Mouse (Mus musculus): ENCODE data around the gene Lrrc10.

Gene Lrrc10

DNA sequence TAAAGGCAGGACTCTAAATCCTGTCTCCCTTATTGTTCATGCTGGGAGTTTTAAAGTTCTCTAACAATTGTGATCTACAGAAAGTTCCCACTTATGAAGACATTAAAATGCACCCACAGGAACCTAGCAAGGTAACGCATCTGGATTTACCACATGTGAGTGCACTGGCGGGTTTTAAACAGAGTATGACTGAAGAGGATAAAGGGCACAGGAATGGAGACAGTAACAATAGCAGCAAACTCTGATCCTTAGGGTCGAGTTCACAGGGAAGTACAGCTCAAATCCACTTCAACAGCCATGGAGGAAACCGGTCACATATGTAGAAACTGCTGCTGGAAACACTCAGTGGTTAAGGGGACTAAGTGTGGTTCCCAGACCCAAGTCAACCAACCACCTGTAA lies 4.1 kb downstream of the Lrrc10 start:
- DNase-seq, result no peak

DNA sequence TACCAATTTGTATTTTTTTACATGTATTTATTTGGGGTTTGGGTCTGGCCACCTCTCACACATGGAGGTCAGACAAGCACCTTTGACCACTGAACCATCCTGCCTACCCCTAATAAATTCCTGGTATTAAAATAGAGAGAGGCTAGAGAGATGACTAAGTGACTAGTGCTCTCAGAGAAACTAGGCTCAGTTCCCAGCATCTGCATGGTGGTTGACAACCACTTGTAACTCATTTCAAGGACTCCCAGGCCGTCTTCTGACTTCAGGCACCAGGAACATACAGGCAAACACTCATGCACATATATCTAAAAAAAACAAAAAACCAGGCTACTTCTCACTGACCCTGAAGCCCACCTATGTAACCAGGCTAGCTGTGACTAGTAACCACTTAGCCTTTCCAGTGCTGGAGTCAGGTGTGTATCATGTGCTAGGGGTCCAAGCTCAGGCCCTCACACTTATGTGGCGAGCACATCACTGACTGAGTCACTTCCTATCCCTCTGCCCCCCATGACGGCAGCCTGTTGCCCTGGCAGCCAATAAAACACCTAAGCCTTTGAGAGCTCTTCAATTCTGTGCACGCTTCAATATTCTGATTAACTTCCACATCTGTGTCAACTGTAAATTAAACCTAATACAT lies 4.9 kb downstream of the Lrrc10 start:
- DNase-seq, result no peak

DNA sequence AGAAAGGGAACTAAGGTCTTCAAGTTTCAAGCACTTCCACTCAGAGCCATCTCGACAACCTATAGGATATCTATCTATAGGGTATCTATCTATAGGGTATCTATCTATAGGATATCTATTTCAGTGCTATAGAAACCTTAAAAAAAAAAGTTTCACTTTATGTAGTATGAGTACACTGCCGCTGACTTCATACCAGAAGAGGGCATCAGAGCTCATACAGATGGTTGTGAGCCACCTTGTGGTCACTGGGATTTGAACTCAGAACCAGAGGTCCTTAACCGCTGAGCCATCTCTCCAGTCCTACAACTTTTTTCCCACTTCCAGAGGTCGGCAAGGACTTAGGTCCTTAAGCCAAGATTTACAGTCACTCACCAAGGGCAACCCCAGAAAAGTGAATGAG lies 10.5 kb downstream of the Lrrc10 start:
- no peak for DNase-seq

DNA sequence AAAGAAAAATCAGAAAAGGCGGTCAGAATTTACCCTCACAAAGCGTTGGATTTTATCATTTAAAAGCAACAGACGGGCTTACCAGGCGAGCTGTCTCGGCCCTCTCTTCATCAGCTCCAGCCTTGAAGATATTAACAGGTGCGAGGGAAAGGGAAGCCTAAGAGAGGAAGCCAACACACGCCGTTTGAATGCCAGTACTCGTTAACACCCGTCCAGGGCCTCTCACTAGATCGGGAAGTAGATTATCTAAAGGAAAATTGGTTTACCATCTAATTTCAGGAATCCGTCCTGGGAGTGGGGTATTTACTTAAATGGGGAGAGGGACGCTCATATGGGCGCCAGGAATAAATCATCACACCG lies 17.7 kb downstream of the Lrrc10 start:
- DNase-seq, result no peak

DNA sequence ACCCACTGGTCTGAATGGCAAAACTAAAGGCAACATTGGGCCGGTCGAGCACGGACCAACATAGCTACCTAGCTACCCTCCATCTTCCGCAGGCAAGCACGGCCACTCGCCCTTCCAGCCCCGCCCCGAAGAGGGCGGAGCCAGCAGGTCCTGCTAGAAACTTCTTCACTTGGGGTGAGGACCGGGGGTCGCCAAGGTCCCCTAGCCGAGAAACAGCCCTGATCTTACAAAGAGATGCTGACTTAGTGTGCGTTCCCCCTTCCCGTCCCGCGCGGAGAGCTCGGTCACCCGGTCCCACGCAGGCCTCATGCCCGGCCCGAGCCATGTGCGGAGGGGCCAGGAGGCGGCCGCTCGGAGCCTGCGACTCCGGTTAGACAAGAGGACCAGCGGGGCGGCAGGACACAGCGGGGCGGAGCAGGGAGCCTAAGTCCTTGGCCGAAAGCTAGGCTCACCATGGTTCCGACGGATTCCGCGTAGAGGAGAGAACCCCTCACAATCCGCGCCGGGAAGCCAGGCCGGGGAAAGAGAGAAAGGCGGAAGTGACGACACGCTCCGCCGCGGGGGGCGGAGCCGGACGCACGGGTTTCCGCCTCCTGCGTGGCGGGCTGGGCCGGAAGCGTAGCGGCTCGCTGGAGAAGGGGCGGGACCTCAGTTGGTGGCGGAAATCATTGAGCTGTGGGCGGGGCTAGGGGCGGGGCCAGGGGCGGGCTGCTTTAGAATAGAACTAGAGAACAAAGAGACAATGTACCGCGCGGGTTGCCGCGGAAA lies 18.3 kb downstream of the Lrrc10 start, which contains the start of gene Cct2:
Gene Cct2 (minus strand): TSS at position 561 of the 768 bp plus-strand sequence.
- DNase-seq, result peak; percentile 90

DNA sequence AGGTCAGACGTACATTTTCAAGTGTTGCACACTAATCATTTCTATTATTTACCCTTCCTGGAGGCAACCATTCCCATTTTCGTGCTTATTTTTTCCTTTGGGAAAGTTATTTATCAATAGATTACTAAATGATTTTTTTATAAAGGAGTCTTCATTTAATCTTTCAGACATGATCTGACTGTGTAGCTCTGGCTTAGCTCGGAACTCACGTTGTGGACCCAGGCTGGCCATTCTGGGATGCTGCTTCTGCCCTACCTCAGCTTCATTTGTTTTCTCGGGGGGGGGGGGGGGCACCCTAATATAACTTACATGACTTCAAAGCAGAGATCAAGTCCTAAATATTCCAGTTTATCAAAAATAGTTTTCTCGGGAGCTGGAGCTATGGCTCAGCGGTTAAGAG lies 18.9 kb downstream of the Lrrc10 start:
- DNase-seq, result no peak

DNA sequence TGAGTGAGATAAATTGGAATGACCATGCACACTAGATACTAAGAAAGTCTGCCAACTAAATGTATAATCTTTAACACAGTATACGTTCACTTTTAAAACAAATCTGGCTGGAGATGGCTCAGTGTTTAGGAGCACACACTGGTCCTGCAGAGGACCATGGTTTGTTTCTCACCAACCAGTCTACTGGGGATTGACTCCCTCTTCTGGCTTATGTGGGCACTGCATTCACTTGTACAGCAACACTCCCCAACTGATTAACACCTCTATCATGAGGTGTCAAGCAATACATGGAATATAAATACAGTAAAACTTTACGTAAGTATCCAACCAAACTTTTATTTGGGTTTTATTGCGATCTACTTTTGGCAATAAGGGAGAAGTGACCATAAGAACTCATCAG lies 24.0 kb downstream of the Lrrc10 start:
- no peak for DNase-seq

DNA sequence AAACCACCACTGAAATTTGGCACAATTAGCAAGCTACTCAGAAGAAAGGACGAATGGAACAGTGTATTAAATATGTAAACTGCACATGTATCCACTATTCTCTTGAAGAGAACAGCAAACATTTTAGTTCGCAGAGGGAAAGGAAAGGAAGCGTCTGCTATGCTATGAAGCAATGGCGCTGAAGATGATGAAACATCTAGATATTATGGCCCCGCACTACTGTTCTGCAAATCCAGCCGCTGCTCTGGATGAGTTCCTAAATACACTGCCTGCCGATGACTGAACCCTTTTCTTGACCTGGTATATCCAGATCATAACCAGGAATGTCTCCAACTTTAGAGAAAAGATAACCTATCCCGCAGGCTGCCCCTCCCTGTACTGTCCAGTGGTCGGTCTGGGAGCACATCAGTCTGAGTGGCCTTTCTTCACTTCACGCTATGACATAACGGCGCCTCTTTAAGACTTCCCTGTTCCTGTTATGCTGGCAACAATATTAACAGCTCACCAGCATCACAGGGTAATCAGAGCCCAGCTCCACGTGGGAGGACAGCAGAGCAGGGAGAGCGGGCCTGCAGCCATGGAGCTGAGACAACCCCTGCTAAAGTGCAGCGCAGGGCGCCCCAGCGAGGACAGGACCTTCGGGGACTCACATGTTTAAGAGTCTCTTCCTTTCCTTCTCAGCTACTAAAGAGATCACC lies 27.2 kb downstream of the Lrrc10 start:
- DNase-seq, result no peak

DNA sequence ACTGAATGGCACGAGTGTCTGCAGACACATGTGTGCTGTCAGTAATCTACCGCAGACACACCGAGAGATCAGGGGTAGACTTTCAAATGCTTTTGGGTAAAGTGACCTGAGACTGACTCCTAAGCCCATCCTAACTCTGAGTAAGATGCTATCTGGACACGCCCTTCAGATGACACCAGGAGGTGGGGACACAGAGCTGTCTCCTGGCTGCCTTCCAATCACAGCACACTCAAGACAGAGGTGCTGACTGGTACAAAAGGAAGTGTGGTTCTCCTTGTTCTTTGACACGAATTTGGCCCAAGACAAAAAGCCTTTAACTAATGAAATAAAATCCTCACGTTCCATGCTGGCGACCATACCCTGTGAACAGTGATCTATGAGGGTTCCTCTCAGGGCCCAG lies 28.0 kb downstream of the Lrrc10 start:
- DNase-seq, result no peak

DNA sequence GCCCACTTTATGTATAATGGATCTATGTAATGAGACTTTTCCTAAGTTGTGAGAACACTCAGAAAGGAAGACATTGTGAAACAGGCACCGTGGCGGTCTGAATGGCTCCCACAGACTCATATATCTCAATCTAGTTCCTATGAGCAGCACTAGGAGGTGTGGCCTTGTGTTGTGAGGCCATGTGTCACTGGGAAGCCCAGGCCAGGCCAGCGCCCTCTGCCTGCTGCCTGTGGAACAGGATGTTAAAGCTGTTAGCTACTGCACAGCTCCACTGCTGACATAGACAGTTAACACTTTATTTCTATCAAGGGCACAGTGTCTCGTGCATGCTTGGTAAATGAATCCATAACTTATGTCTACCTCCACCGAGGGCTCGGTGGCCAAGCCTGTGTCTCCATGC lies 33.1 kb downstream of the Lrrc10 start:
- no peak for DNase-seq

DNA sequence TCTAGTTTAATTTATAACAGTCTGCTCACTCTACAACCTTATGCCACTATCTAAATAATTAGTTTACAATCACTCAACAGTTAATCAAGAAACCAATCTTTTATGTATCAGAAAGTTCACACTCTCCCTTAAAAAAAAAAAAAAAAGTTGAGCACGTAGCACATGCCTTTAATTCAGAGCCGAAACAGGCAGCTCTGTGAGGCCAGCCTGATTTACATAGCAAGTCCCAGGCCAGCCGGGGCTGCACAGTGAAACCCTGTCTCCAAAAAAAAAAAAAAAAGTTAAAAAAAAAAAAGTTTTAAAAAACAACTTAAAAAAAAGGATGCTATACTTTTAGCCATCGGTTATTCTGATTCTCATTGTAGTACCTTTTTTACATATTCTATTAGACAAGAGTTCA lies 36.2 kb downstream of the Lrrc10 start:
- DNase-seq, result no peak

DNA sequence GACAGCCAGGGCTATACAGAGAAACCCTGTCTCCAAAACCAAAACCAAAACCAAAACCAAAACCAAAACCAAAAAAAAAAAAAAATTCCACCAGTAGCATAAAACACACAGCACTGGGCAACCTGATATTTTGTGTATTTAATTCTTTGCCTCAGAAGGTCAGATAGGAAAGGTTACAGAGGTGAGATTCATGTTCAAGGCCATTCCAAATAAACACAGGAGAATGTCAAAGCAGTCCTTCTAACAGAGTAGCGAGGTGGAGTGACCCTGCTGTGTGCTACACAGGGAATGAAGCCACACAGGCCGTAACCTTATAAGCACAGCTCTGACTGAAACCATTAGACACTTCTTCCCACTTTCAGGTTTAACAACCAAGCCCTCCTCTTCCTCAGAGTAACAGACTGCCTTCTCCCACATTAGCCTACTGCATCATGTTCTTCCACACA lies 36.8 kb downstream of the Lrrc10 start:
- DNase-seq, result no peak

DNA sequence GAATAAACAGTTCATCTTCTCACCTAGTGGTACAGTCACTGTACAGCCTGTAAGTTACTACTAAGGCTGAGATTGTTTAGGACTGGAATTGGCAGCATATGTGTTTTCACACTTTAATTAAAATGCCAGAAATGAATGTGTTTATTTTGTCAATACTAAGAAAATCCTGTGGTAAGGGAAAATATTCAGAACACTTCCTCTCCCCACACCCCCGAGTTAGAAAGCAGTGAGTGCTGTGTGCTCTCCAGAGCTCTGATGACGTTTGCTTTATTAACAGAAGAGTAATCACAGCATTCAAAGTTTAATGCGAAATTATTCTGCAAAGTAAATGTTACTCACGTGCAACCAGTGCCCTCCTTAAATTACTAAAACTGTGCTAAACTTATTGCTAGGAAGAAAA lies 44.5 kb downstream of the Lrrc10 start:
- DNase-seq, result no peak

DNA sequence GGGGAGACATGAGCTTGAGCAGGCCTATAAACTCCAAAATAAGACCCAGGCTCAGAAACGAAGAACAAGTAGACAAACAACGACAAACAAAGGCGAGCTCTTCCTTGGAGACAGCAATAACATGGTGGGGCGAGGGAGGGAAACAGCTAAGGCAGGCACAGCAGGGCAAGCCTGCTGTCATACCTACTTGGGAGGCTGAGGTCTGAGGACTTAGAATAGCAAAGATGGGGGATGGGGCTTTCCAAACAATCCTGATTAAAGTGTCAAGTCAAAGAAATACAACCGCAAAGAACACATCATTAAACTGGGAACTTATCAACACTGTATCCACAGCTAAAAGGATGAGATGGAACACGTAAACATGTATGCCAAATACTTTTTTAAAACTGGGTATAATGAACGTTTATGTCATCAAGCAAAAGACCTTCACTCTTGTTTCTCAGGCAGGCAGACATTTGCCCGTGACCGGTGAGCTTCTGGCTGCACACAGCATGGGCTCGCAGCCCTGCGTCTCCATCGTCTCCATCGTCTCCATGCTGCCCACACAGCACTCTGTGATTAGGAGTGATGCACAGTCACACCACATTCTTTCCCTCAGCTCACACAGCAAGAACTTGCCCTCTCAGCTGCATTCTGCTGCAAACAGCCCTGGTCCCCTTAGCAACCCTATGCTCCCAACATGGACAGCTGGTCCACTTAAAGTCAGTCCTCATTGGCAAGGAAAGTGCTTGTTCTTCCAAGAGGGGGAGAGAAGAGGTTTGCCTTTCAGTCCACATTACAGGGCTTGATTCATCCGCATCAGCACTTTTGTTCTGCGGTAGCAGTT lies 49.6 kb downstream of the Lrrc10 start:
- DNase-seq, result peak; percentile 29

DNA sequence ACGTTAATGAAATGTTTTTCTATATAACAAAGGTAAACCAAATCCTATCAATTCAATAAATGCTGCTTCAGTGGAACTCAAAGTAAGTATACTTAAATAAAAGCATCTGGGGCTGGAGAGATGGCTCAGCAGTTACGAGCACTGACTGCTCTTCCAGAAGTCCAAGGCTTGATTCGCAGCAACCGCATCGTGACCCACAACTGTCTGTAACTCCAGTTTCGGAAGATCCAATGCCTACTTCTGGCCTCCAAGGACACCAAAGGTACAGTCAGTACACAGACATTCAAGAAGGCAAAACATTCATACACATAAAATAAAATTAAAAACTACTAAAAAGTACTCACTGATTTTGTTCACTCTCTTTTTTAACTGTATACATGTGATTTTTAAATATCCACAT lies 51.0 kb downstream of the Lrrc10 start:
- no peak for DNase-seq
